Mouse (Mus musculus): ENCODE measurements around the gene Itga9.

Gene Itga9

DNA sequence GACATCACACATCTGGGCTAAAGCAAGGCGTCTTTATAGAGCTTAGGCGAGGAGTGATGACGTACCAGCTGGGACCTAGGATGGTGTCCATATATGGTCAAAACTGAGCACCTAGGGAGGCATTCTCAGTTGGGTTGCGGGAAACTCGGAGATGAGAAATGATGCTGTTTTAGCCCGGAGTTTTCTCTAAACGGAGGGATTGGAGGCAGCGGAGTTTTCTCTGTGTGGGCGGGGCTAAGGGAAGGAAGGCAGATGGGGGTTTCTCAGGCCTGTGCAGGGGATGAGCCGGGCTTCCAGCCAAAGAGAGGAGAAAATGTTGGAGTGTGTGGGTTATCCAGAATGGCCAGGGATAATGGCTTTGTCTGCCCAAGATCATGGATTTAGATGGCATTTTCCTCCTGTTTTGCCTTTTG lies 182.4 kb downstream of the Itga9 start:
- peak; percentile 54 for DNase-seq

DNA sequence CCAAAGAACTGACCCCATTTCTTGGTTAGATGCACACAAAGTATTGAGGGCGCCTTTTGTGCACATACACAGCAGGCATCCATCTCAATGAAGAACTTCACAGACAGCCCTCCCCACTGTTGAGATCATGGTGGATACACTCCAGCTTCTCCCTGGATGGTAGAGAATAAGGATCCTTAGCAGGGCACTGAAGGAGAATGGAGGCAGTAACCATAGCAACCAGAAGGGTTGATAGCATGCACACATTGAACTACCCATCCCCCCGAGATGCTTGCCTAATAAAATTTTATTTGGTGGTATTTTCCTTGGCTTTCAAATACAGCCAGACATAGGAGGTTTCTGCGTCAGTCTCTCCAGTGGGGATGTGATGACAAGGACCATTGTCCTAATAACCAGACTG lies 184.7 kb downstream of the Itga9 start:
- DNase-seq: no peak

GRCm38 (mm10) chr9:118793151-118793785 lies 186.8 kb downstream of the Itga9 start:
- DNase-seq: no peak

DNA sequence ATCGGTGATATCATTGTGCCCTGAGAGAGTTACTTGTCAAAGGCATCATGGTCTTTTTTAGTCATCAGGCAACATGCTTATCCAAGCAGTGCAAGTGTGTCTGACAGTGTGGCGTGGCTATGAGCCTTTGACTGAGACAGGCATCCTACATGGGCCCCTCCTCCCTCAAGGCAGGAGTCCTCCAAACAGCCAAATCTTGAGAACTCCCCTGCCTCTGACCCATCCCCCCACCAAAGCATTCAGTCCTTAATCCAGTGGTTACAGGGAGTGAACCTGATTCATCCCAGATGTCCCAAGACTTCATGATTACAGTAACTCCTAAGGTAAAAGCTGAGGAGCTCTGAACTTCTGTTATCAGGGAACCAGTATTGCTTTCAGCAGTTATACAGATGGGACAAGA lies 188.2 kb downstream of the Itga9 start:
- DNase-seq: no peak

GRCm38 (mm10) chr9:118795304-118795703 lies 188.8 kb downstream of the Itga9 start:
- DNase-seq: no peak

- DNase-seq: no peak
Observed at GRCm38 (mm10) chr9:118799105-118799504, 192.6 kb downstream of the Itga9 start.

DNA sequence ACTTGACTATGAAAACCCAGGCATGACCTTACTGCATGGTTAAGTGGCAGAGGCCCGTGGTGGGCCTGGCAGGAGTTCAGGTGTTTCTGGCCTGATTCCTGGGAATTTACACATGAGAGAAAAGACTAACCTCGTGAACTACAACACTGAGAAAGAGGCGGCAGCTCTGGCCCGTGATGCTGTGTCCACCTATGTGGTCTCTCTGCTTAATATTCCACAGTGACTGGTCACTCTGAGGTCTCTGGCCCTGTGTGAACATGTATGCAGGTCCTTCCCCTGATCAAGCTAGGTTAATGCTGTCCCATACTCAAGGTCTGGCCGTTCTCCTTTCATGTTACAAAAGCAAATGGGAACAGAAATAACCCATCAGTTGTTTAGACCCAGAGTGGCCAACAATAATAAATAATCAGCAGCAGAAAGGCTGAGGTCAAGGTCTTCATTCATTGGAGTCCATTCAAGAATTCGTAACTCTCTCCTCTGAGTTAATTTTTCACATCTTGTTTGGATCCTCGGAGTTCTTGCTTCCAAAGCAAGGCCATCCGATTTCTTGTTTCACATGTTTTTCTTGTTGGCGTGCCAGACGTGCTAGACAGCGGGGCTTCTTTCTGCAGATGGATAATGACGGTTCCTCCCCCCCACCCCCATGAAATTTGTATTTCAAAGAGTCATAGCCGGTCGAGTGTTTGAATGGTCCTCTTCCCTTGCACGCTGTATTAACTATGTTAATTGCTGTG lies 194.9 kb downstream of the Itga9 start:
- DNase-seq: no peak

DNA sequence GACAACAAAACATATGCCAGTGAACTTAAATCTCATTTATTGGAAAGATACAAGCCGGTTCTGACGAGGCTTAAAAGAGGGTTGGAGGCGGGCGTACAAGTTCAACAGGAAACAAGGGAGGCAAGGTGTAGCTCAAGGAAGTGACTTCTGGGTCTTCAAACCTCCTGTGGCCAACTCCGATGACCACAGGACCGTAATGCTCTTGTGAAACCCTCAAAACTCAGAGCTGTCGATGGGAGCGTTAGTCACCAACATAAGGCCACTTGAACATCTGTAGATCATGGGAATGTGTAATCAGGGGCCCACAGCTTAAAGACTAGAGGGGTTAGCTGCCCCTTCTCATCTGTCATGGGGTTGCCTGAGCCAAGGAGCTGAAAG lies 195.4 kb downstream of the Itga9 start:
- no peak for DNase-seq

DNA sequence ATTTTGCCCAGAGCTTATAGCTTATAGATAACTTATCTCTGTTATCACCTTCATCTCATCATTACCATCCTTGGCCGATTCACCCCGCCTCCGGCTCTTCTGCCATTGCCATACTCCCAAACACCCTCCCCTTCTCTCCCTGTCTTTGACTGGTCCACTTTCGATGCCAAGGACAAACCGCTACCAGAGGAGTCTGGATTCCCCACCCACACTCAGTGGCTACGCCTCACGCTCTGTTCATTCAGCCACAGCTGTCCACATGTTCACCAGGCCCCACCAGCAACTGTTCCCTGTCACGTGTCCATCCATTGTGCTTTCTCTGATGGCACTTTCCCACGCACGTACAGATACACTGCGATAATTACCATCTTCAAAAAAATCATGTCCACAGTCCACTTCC lies 195.9 kb downstream of the Itga9 start:
- DNase-seq: no peak

DNA sequence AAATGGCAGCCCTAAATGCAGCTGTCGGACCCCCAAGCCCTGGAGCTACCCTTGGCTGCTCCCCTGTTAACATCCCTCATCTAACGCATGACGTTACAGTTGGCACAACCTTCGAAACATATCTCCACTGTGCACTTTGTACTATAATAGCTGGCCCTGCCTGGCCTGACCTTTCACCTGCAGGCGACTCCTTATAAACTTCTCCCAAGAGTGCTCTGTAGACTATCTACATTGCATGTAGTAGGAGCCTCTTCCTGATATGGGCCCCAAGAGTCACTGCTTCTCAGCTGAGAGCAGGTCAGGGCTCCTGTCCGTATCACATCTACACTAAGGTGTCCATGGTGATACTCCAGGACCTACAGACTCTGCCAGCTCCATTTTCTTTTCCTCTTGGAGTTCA lies 199.2 kb downstream of the Itga9 start:
- DNase-seq: no peak

DNA sequence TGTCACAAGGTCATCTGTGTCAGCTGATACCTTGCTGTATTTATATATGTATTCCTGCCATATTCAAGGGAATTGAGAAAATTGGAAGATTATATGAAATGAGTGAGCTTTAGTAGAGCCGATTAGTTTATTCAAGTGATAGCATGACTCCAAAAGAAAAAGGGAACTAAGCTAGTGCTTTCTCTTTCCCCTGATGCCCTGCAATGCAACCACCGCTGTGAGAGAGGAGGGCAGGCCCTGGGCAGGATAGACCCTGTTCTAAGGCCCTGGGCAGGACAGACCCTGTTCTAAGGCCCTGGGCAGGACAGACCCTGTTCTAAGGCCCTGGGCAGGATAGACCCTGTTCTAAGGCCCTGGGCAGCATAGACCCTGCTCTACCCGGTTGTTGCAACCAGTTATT lies 201.2 kb downstream of the Itga9 start:
- no peak for DNase-seq

- no peak for DNase-seq
Observed at GRCm38 (mm10) chr9:118812221-118812620, 205.7 kb downstream of the Itga9 start.

- no peak for DNase-seq
Observed at GRCm38 (mm10) chr9:118813492-118813891, 207.0 kb downstream of the Itga9 start.

- no peak for DNase-seq
Observed at GRCm38 (mm10) chr9:118814056-118814455, 207.6 kb downstream of the Itga9 start.

DNA sequence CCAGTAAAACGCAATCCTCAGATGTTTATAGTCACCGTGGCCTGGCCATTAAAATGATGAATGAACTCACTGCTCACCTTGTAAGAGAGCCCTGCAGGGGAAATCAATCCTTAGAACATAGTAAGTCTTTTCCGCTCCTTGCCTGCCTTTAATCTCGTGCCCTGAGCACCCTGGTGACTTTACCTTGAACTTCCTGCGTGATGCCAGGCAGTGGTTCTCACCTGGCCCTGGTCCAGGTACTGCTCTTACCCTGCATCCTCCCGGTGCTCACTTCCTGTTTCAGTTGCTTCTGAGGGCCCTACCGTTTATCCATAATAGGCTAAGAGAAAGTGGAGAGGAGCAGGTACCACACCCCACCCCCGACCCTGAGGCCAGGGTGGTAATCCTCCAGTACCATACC lies 208.0 kb downstream of the Itga9 start:
- no peak for DNase-seq

GRCm38 (mm10) chr9:118815543-118815942 lies 209.1 kb downstream of the Itga9 start:
- DNase-seq: no peak

DNA sequence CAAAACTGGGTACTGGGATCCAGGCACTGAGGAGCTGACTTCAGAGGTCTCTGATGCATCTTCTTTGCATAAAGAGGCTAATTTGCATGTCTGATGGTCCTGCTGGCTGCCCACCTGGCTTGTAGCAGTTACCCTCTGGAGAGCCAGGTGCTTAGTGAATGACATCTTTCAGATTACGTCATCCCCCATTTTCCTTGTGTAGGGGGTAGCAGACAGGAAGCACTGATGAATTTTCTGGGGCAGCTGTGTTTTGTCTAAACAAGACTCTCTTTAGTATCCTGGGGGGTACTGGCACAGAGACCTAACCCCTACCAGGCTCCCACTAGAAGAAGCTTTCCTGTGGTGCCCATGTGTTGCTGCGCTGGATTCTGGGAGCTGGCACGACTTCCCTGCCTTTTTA lies 212.0 kb downstream of the Itga9 start:
- DNase-seq: no peak

DNA sequence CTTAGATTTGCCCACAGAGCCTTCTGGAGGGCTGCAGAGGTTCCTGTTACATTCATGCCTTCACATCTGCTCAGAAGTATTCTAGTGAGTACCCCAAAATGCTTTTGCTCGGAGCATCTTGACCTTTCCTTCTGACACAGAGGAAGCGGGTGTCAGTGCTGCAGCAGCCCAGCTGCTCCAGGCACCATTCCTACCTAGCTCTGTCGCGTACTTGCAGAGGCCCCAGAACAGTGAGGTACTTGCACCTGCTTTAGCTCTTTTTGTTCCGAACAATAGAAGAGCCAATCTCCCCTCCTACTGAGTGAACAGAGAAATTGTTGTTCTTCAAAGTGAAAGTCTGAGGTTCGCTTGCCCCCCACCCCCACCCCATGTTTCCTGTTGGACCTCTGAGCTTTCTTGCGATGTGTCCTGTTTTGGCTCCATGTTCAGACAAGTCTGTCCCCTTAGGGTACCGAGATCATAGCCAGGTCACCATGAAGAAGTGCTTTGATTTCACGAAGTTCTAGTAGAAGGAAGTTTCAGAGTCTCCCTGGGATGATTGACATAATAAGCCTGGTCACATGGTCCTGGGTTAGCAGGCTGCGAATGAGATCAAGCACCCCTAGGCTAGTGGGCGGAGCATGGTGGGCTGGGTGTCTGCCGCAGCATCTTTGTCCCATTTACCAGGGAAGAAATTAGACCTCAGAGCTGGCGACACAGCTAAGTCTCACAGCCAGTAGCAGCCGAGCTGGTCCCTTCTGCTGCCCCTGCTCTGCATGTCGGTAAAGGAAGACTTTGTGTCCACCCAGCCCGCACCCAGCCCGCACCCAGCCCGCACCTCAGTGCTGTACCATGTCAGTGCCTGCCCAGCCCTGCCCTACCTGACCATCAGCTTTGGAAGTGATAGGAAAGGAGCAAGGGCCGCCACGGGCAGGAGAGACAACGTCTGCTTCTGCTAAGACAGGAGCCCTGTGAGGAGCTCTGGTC lies 215.0 kb downstream of the Itga9 start:
- no peak for DNase-seq

- DNase-seq: no peak
Observed at GRCm38 (mm10) chr9:118822186-118822555, 215.7 kb downstream of the Itga9 start.

- no peak for DNase-seq
Observed at GRCm38 (mm10) chr9:118822581-118822980, 216.1 kb downstream of the Itga9 start.

DNA sequence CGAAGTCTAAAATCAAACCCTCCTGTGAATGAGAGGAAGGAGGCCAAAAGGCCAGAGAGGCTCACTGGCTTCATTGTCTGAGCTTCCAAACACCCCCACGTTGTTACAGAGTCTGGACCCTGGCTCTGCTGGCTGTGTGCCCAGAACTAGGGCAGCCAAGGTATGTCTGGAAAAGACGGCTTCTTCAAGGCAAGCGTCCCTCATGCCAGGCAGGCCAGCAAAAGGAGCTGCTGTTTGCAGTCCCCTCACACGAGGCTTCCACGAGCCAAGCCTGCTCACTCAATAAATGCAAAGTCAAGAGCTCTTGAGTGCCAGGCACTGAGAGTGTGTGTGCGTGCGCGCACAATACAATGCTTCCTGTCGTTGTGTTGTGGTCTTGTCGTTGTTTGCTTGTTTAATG lies 224.6 kb downstream of the Itga9 start:
- DNase-seq: peak; percentile 32

DNA sequence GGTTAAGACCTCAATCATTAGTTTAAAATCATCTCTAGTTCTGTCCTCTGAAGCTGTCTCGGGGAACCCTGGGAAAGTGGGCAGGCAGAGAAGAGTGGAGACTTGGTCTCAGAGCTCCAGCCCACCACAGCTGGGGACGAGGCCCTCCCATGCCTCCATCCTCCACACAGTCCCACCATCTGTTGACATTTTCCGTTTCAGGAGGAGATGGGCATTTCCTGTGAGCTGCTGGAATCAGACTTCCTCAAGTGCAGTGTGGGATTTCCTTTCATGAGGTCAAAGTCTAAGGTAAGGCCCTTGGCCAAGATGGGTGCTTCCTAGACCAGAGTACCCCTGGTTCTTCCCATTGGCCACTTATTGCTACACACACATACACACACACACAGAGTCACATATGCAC lies 226.0 kb downstream of the Itga9 start:
- no peak for DNase-seq

DNA sequence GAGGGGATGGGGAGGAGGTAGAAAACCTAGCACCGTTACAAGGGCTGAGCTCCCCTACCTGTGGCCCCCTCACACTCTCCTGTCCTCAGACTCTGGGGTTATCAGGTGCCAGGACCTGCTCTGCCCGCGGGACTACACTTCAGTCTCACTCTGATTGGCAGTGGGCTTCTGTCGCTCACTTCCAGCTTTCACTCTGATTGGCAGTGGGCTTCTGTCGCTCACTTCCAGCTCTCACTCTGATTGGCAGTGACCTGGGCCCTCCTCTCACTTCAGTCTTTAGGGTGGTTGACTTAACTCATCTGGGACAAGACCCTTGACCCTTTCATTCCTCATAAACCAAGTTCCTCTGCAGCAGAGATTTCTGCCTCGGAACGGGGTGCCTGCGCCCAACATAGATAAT lies 226.9 kb downstream of the Itga9 start:
- no peak for DNase-seq
